Mouse (Mus musculus) inflammation-experienced regulatory T-cells, adult 6 months (primary cell): ENCODE measurements around the gene Pramel1. TPM values are rescaled to one million over a fixed set of nuclear protein-coding genes. Genes with fewer than 3 reads are reported as not detected.
A peak's percentile ranks its signal among the peaks of the same experiment; 100 is the strongest.
"Not testable (repeated sequence)": the region's sequence is repeated elsewhere in the genome, so short reads cannot be mapped to it uniquely, and the experiment has no call there.

ENCODE experiments used
- ATAC-seq: one replicate; pipeline ENCODE4 v1.8.0; 2017
- polyA plus RNA-seq, 3 experiments: library from polyadenylated mRNA; unstranded; fragments of 100-300 nt; shearing (Covaris generic); gene quantifications; one replicate each; pipeline ENCODE4 v1.2.1; 2017

Pramel1 gene
- not detected for polyA plus RNA-seq

DNA sequence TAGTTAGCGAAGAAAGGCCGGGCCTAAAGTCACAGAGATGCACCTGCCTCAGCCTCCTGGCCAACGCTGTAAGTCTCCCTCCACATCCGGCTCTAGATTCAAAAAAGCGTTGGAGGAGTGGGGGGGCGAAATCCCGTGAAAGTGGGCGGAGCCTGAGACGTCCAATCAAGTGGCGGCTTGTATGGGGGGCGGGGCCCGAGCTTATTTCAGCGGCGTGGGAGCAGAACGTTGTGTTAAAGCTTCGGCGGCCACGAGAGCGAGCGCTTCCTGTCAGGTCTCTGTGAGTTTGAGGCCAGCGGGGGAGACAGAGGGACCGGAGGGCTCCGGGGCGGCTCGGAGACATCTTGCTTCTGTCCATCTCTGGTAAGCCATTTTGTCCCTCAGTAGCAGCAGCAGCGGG lies at the start of gene Pramel1:
TSS of gene Pramel1 (plus strand) at position 248 of the 400 bp plus-strand sequence.
- no peak for ATAC-seq

DNA sequence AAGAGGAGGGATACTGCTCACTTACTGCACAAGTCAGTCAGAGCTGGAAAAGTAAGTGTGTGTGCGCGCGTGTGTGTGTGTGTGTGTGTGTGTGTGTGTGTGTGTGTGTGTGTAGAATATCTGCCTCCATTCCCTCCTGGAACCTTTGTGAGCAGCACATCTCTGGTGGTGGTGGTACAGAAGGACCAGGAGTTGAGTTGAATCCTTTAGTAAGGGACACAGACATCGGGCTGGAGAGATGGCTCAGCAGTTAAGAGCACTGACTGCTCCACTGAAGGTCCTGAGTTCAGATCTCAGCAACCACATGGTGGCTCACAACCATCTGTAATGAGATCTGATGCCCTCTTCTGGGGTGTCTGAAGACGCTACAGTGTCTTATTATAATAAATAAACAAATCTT lies 48.7 kb upstream of the Pramel1 start:
- not testable (repeated sequence) for ATAC-seq

- no peak for ATAC-seq
Observed at GRCm38 (mm10) chr4:143348678-143349077, 45.5 kb upstream of the Pramel1 start.

DNA sequence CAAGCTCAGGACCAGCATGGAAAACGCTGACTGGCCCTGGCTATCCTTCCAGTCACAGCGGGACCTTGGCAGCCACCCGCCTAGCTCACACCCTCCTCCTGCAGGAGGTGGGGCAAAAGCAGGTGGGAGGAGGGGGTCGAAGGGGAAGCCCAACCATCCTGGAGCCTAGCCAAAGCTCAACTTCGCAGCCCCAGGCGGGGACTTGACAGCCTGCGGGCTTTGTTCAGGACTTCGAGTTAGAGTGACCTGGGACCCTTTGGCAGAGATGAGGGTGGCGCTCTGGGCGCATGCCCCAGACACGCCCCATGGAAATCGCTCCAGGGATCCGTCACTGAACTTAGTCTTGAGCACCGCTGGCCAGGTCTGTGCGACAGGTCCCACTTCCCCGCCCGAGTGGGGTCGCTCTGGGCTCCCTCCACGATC lies 44.7 kb upstream of the Pramel1 start, which contains the start of gene Lrrc38:
TSS of gene Lrrc38 (plus strand) at position 274 of the 423 bp plus-strand sequence.
- no peak for ATAC-seq

DNA sequence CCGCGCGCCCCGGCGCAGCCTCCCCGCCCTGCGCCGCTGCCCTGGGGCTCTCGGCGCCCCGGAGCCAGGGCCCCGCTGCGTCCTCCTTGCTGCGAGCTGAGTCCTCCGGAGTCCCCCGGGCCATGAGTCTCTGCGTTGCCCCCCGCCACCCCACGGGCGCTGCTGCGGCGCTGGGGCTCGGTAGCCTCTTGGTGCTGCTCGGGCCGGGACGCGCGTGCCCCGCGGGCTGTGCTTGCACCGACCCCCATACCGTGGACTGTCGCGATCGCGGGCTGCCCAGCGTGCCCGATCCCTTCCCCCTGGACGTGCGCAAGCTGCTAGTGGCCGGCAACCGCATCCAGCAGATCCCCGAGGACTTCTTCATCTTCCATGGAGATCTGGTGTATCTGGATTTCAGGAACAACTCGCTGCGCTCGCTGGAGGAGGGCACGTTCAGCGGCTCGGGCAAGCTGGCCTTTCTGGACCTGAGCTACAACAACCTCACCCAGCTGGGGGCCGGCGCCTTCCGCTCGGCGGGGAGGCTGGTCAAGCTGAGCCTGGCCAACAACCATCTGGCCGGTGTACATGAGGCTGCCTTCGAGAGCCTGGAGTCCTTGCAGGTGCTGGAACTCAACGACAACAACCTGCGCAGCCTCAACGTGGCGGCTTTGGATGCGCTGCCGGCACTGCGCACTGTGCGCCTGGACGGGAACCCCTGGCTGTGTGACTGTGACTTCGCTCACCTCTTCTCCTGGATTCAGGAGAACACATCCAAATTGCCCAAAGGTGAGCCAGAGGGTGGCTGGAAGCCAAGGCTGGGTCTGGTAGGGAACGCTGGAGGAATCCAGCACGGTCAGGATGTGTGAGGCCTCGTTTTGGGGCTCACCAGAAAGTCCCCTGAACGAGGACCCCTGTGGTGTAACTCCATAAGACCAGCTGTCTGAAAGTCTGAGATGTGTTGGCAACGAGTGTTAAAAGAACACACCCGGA lies 43.9 kb upstream of the Pramel1 start:
- no peak for ATAC-seq

GRCm38 (mm10) chr4:143352301-143352700 lies 41.9 kb upstream of the Pramel1 start:
- ATAC-seq = no peak

DNA sequence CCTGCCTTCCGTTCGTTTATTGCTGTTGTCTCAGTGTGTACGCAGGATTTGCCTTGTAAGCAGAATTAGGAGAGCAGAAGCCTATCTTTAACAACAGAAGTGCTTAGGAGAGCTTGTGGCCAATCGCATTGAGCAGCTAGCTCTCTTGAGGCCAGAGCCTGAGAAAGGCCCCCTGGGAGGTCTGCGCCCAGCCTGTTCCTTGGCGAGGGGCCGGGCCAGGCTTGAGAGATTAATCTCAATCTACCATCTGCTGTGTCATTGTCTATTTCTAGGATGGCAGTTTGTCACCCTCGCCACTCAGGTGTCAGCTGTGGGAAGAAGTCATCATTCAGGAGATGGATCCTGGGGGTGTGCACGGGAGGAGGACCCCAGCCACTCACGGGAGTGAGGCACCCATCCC lies 32.7 kb upstream of the Pramel1 start:
- no peak for ATAC-seq

- no peak for ATAC-seq
Observed at GRCm38 (mm10) chr4:143366415-143367041, 27.7 kb upstream of the Pramel1 start.

DNA sequence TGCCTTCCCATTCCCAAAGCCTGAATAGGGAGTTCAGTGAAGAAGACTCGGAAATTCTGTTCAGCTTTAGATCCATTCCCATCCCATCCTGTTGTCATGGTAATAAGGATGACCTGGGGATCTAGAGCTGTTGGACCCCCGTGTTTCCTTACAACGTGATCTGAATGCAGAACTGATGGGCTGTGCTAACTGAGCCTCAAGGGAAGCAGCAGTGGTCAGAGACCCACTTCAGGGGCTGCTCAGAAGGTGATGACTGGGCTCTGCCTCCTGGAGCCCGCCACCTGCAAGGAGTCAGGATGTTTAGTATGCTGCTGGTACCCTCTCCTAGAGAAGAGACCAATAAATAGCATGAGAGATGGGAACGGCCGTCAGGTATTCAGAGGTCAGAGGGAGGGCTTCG lies 14.7 kb upstream of the Pramel1 start:
- ATAC-seq = no peak

GRCm38 (mm10) chr4:143379931-143380715 lies 14.1 kb upstream of the Pramel1 start:
- no peak for ATAC-seq

- no peak for ATAC-seq
Observed at GRCm38 (mm10) chr4:143380716-143381004, 13.6 kb upstream of the Pramel1 start.

GRCm38 (mm10) chr4:143382163-143382562 lies 12.1 kb upstream of the Pramel1 start:
- no peak for ATAC-seq

GRCm38 (mm10) chr4:143383646-143384045 lies 10.6 kb upstream of the Pramel1 start:
- ATAC-seq = no peak

DNA sequence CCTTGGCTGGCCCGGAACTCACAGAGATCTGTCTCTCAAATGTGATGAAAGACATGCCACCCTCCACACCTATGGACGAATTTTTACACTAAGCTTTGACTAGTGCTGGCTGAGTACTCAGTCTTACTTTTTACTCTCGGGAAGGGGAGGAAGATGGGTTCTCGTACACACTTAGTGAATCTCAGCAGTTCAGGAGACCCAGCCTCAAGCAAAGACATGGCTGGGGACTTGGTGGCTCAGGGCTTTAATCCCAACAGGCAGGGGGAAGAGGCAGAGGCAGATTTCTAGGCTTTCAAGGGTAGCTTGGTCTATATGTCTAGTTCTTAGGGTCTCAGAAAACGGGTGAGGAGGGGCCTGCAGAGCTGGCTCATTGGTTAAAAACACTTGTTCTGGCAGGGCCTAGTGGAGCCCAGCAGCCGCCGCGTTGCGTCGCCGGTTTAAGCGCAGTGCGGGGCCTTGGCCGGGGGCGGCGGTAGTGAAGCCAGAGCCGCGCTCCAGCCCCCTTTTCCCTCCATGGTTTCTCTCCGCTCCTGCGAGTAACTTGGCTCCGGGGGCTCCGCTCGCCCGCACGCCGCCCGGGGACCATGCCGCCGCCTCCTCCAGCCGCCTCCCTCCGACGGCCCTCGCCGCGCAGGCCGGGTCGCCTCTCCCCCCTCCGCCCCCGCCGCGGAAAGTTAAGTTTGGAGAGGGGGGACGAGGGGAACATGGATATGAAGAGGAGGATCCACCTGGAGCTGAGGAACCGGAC lies 5.1 kb upstream of the Pramel1 start:
- ATAC-seq = peak; percentile 56

DNA sequence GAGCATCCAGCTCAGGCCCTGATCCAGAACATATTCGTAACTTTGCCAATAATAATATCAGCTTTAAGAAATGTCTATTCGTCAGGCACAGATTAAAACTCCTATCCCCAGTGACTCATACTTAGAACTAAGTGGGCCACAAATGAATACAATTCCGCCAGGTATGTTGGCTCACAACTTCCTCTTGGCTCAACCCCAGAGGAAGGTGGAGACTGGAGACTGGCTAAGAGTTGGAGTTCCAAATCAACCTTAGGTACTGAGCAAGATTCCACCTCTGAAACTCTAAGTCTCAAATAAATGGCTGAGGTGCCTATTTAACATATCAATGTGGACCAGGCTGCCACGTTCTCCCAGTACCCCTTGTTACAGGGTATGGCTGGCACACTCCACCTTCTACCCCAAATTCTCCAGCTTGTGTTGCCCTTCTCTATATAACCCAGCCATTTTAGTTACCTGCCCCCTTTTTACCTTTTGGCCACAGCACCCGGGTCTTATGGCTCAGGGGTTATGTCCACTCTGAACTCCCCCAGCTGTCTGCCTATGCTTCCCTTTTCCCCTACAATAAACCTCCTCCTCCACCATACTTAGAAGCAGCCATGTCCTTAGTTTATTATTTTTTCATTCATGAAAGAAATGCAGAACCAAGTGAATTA lies 17.5 kb downstream of the Pramel1 start:
- ATAC-seq = no peak

DNA sequence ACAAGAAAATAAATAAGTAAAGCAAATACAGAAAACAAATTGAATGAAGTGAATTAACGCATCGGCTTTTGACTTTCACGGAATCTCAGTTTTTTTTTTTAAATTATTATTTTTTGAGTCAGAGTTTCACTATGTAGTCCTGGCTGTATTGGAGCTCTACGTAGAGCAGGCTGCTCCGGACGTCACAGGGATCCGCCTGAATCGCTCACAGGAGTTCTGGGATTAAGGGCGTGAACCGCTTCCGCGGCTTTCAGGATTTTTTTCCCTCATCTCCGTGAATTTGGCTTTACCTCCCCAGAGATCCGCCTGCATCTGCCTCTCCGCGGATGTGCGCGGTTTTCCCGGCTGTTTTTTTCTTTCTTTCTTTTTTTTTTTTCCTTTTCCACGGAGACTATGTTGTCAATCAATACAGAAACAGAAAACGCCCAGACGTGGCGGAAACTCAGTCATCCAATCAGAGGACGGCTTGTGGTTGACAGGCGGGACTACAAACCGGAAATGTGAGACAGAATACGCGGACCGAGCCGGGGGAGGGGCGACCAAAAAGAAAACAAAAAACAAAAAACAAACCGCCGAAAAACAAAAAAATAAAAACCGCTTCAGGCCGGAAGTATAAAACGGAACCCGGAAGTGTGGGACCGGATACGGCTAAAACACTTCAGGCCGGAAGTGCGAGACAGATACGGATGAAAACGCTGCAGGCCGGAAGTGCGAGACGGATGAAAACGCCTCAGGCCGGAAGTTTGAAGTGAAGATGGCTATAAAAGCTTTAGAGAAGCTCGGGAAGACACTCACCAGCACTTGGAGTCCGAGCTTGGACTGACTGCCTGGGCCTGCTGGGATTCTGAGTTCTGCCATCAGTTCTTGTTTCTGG lies 18.2 kb downstream of the Pramel1 start, which contains the start of gene Pramef8:
TSS of gene Pramef8 (plus strand) at position 208 of the 874 bp plus-strand sequence.
- peak; percentile 95 for ATAC-seq

DNA sequence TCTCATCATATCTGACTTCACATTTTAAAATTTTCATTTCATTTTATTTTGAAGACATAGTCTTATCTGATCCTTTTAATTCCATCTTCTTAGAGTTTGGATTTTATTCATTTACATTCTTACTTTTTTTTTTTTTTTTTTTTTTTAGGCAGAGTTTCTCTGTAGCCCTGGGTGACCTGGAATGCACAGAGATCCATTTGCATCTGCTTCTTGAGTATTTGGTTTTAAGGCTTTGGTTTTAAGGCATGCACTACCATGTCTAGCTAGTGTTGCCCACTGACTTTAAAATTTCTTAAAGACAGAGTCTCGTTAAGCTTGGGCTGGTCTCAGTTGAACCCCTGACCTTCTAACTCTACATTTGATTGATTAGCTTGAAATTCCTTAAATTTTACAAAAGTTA lies 19.4 kb downstream of the Pramel1 start:
- ATAC-seq = no peak

GRCm38 (mm10) chr4:143414121-143414520 lies 19.9 kb downstream of the Pramel1 start:
- no peak for ATAC-seq

GRCm38 (mm10) chr4:143426770-143427169 lies 32.5 kb downstream of the Pramel1 start:
- ATAC-seq = not testable (repeated sequence)
